Mouse (Mus musculus) mouse trophoblast stem cell (cell line): ENCODE results near the gene Mrpl45.
"Not testable (repeated sequence)": the region's sequence is repeated elsewhere in the genome, so short reads cannot be mapped to it uniquely, and the experiment has no call there.

ENCODE experiments used
- in situ Hi-C, 2 experiments: fragments of 300-500 bp; cut with MseI, MboI; formaldehyde crosslinking; loops; 2 replicates in 1 of 2; 3 replicates in 1 of 2; pipeline ENCODE4 v1.15.1; 2025

The Mrpl45 gene

GRCm38 (mm10) chr11:97315504-97316503 lies at the start of gene Mrpl45:
TSS of gene Mrpl45 (plus strand) at chr11:97315716.
- in situ Hi-C loops, result no loop called here

GRCm38 (mm10) chr11:97266544-97266943 lies 49.0 kb upstream of the Mrpl45 start:
- in situ Hi-C loops, result not testable (repeated sequence)

- in situ Hi-C loops, result not testable (repeated sequence)
These were observed 45.5 kb upstream of the Mrpl45 start for GRCm38 (mm10) chr11:97270004-97270403.

- in situ Hi-C loops, result no loop called here
These were observed 42.7 kb upstream of the Mrpl45 start for GRCm38 (mm10) chr11:97272835-97273234.

GRCm38 (mm10) chr11:97273613-97274012 lies 41.9 kb upstream of the Mrpl45 start:
- in situ Hi-C loops, result no loop called here

- in situ Hi-C loops, result not testable (repeated sequence)
These were observed 40.6 kb upstream of the Mrpl45 start for GRCm38 (mm10) chr11:97274947-97275346.

- in situ Hi-C loops, result no loop called here
These were observed 40.2 kb upstream of the Mrpl45 start for GRCm38 (mm10) chr11:97275349-97275748.

GRCm38 (mm10) chr11:97276019-97276418 lies 39.5 kb upstream of the Mrpl45 start:
- in situ Hi-C loops, result no loop called here

GRCm38 (mm10) chr11:97277166-97277565 lies 38.4 kb upstream of the Mrpl45 start:
- in situ Hi-C loops, result no loop called here

GRCm38 (mm10) chr11:97278456-97278855 lies 37.1 kb upstream of the Mrpl45 start:
- in situ Hi-C loops, result no loop called here

- in situ Hi-C loops, result no loop called here
These were observed 36.5 kb upstream of the Mrpl45 start for GRCm38 (mm10) chr11:97279040-97279404.

GRCm38 (mm10) chr11:97279405-97280215 lies 35.9 kb upstream of the Mrpl45 start:
- in situ Hi-C loops, result no loop called here

- in situ Hi-C loops, result no loop called here
These were observed 35.2 kb upstream of the Mrpl45 start, which contains the start of gene Npepps for GRCm38 (mm10) chr11:97280216-97280861. TSS of gene Npepps (minus strand) at chr11:97280638.

- in situ Hi-C loops, result no loop called here
These were observed 33.3 kb upstream of the Mrpl45 start for GRCm38 (mm10) chr11:97282179-97282578.

- in situ Hi-C loops, result no loop called here
These were observed 30.7 kb upstream of the Mrpl45 start for GRCm38 (mm10) chr11:97284854-97285253.

- in situ Hi-C loops, result no loop called here
These were observed 29.4 kb upstream of the Mrpl45 start for GRCm38 (mm10) chr11:97285852-97286775.

- in situ Hi-C loops, result no loop called here
These were observed 28.5 kb upstream of the Mrpl45 start for GRCm38 (mm10) chr11:97286973-97287372.

GRCm38 (mm10) chr11:97287643-97288042 lies 27.9 kb upstream of the Mrpl45 start:
- in situ Hi-C loops, result no loop called here

GRCm38 (mm10) chr11:97289276-97290230 lies 26.0 kb upstream of the Mrpl45 start:
- in situ Hi-C loops, result no loop called here

GRCm38 (mm10) chr11:97292731-97293130 lies 22.8 kb upstream of the Mrpl45 start:
- in situ Hi-C loops, result no loop called here
